Mouse (Mus musculus) liver, adult (tissue): ENCODE results near the gene Klf13.
A peak's percentile ranks its signal among the peaks of the same experiment; 100 is the strongest.

Experiments used
- GATA4 ChIP-seq: IDR thresholded peaks from 2 replicates; pipeline ENCODE4 v1.6.1; 2014; ENCODE audit warnings: mild to moderate bottlenecking, low read length; ENCODE audit not compliant: insufficient replicate concordance

Klf13 gene

GRCm38 (mm10) chr7:63921909-63922562 is 16.7 kb downstream of the Klf13 start:
- no peak for TF ChIP-seq GATA4

DNA sequence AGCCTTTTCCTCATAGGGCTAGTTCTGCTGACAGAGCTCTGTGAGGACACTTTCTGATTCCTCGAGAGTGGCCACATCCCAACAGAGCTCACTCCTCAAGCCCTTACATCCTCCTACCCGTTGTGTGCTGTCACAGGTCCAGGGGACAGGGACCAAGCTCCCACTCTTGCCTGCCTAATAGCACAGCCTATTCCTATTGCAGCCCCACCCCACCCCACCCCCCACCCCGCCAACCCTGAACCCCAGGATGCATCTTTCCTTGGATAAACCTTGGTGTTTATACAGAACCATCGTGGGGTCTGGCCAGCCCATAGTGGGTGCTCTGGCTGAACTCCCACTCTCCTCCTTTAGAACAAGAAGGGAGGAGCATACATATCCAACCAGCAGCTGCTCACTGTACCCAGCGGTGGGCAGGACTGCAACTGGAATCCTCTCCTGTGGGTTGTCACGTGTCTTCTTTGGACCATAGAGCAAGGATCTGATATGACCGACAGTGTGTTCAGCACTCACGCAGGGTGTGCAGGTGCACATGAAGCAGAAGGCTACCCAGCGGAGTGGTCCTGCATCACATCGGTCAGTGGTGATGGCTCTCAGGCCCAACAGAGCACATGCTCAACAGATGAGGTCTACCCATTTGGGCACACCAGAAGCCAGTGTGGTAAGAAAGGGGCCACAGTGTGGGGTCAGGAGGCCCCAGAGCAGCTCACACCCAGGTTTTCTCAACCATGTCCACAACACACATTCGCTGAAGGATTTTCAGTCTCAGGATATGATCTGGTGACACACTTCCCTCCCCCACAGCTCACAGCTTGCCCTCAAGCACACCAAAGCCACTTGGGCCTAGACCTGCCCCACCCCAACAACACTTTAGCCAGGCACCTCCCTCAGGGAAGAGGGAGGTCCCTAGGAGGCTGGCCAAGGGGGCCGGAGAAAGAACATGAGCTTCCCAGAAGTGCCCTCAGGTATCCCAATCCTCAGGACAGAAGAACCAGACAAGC is 19.6 kb downstream of the Klf13 start:
- no peak for TF ChIP-seq GATA4

DNA sequence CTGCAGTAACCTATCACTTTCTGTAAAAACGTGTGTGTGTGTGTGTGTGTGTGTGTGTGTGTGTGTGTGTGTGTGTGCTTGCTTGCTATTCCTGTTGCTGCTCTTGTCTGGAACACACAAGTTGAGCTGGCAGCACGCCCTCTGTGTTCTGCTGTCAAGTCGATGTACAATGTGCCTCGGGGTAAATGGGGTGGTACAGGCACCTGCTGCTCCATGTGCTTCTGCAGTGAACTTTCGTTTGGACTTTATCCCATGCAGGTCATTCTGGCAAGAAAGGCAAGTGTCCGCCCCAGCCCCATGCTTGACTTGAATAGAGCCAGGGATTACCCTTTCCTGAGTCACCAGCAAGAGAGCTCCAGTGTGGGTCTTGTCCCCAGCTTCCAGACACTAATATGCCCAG is 21.0 kb downstream of the Klf13 start:
- TF ChIP-seq GATA4 = peak; percentile 44; the same call in 1 of the 2 replicates

GRCm38 (mm10) chr7:63916268-63916907 is 22.3 kb downstream of the Klf13 start, which contains the start of gene E030018B13Rik:
Gene E030018B13Rik (plus strand): TSS chr7:63916857.
- TF ChIP-seq GATA4 = no peak

GRCm38 (mm10) chr7:63914891-63915290 is 23.8 kb downstream of the Klf13 start:
- no peak for TF ChIP-seq GATA4

DNA sequence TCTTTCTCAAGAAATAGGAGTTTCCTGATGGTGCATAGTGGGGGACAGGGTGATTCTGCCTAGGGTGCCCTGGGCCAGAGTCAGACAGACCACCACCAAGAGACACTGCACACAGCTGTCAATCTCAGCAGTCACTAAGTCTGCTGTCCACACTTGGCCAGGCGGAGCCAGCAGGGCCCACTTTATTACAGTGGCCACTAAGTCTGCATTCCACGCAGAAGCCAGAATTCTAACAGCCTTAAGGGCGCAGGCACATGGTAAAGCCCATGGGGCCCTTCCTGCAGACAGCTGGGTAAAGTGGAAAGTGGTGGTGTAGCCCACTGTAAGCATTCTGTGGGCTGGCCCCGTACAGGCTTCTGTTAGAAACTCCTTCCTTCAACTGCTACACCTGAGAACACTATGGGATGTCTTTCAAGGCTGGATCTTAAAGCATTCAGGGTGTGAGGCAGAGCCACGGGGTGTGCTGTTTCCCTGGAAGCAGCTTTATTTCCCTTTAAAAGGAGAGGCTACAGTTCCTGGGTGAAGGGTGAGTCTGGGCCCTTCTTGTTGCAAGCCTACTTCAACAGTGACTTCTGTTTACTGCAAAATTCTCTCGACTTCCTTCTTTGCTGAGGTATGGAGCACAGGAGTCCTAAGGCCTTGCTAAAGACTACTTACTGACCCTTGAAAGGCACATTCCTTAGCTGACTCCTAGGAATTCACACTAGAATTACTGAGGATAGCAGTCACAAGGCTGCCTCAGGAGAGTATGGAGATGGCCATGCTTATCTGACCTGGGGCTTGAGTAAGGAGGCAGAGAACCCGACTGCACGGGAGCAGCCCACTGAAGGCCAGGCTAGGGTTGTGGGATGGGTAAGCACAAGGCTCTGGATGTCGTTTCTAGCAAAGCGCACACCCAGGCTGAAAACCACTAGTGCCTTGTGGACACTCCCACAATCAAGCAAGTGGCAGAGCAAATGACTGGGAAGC is 24.7 kb downstream of the Klf13 start:
- TF ChIP-seq GATA4 = no peak

- no peak for TF ChIP-seq GATA4
These were observed 25.6 kb downstream of the Klf13 start for GRCm38 (mm10) chr7:63912924-63913723.

GRCm38 (mm10) chr7:63912234-63912810 is 26.4 kb downstream of the Klf13 start:
- no peak for TF ChIP-seq GATA4

GRCm38 (mm10) chr7:63911383-63912233 is 27.1 kb downstream of the Klf13 start:
- TF ChIP-seq GATA4 = no peak

- TF ChIP-seq GATA4 = no peak
These were observed 27.8 kb downstream of the Klf13 start for GRCm38 (mm10) chr7:63910912-63911311.

DNA sequence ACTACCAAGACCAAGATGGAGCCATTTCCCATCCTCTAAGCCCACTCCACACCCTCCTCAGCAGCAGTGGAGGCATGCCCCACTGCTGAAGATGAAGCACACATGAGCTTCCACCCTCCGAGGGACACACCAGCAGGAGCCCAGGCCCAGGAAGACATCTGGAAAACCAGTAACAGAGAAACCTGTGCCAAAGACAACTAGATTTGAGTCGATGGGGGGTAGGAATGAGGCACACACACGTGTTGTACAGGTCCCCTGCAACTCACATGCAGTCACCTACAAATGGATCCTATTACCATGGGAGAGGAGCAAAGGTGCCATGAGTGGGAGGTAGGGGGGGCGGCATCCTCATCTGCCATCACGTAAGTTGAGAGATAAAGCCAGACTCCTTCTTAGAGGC is 28.5 kb downstream of the Klf13 start:
- TF ChIP-seq GATA4 = no peak

- TF ChIP-seq GATA4 = no peak
These were observed 30.0 kb downstream of the Klf13 start for GRCm38 (mm10) chr7:63908496-63909285.
